Mouse (Mus musculus): Measurements from ENCODE around the gene Wipf3. TPM values are rescaled to one million over a fixed set of nuclear protein-coding genes. Genes with fewer than 3 reads are reported as not detected.

The Wipf3 gene
- total RNA-seq (2021) = 100 to 1,000 TPM; 331 to 395 TPM
- long read RNA-seq, partial matches to known transcripts = 44 of 97 reads
- long read RNA-seq, other reads (novel, unspliced or antisense) = 53 of 97 reads

DNA sequence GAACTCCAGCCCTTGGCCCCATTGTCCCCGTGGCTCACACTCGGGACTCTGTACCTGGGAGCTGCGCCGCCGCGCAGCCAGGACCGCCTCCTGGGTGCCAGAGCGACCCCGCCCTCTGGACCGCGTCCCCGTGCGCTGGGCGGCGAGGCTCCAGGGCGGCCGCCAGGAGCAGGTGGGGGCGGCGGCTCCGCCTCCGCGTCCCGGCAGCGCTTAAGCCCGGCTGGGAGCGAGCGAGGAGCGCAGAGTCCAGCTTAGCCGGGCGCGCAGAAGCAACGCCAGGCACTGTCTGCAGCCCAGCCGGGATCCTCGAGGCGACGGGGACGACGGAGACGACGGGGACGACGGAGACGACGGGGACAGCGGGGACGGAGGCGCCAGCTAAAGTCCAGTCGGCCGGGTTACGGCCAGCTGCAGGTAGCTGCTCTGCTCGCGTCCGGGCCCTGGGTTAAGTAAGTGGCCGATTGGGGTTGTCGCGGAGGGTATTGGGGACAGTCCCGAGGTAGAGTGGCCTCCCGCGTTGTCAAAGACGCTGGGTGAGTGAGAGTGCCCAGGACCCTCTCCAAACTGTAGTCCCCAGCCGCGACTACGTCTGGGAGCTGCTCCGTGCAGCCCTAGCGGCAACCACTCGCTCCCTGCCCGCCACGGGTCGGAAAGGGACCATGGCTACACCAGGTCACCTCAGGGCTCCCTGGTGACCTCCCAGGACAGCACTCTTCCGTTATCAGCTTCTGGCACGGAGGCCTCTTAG lies at the start of gene Wipf3:
Wipf3 (plus strand) TSS at position 157 of the 748 bp plus-strand sequence.
- peak; percentile 35 to 71 for DNase-seq (ENCODE audit: low spot score in 2 of 2)

DNA sequence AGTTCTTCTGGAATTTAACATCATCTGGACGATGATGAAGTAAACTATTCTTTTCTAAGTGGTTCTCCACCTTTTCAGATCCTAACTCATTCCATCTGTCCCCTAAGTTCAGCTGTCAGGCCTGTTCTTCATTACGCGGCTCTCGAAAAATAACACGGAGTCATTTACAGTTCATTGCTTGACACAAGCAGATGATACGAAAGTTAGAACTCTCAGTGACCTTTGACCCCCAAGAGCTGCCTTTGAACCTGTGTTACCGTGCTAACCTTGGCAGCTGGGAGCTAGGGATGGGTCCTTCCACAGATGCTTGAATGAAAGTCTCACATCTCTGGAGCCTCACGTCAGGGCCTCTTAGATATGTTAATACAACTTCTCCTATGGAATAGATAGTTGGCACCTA lies 46.8 kb upstream of the Wipf3 start:
- DNase-seq (ENCODE audit: low spot score in 2 of 2) = no peak

DNA sequence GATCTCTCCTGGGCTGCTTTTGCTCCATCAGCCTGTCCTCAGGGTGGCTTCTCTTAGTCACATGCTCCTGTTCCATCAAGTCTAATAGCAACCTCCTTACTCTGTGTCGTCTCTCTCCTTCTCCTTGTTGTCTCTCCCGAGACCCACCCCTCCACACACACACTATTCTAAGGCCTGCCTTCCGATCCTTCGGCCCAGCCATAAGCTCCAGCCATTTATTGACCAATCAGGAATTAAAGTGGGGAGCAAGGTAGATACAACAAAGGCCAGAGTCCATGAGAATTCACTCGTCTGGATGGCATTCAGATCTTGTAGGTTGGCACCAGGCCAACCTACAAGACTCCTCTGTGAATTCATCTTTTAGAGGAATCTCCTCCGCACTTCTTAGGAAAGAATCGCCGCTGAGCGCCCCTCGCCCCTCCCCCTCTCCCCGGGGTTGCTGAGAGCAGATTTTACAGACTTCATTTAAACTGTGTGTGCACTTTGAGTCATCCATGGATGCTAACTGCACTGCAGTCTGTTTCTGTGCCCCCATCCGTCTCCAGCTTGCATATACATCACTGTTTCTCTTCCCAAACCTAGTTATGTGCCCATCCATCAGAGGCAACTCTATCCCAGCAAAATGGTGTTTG lies 45.4 kb upstream of the Wipf3 start:
- no peak for DNase-seq (ENCODE audit: low spot score in 2 of 2)

DNA sequence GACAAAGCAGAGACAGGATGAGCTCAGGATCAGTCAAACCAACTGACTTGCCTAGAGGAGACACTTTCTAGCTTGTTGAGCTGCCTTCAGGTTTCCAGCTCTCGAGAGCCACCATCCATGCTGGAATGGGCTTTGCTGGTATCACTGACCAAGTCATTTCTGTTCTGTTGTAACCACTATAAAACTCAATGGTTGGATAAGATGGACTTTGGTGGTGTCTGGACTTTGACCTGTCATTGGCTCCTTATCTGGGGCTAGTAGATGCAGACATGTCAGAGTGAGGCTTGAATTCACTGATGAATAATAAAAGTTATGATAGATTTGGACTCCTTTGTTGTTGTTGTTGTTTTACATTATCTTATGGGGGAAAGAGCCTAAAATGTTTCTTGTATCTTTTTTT lies 44.6 kb upstream of the Wipf3 start:
- DNase-seq (ENCODE audit: low spot score in 2 of 2) = no peak

DNA sequence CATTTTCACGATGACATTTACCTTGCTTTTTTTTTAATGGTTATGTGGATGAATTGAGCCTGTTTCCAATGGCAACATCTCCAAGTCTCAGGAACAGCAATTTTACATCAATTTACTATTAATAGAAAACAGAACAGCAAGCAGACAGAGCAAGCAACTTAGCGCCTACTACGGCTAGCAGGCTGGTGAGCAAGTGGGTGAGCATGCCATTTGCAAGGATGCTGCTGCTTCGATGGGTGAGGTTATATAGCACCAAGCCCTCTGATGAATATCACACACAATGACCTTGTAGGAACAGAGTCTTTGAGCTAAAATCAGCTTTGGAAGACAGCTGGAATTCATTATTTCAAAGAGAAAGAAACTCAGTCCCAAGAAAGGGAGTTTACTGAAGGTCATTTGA lies 43.0 kb upstream of the Wipf3 start:
- DNase-seq (ENCODE audit: low spot score in 2 of 2) = peak in 1 of 2 experiments; percentile 40

DNA sequence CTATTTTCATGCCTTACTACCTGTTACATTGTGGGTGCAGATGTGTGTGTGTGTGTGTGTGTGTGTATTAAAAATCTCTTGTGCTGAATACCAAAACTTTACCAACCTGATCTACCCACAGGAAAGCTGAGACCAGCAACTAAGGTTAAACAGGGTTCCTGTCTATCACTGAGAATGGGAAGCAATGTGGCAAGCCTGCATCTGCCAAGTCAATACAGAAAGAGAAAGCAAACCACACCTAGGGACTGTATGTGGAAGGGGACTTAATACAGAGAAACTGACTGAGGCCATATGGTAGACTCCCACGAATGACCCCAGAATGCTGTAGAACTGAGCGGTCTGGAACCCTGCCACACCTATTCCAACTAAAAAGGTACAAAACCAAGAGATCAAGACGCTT lies 42.4 kb upstream of the Wipf3 start:
- DNase-seq (ENCODE audit: low spot score in 2 of 2) = no peak

DNA sequence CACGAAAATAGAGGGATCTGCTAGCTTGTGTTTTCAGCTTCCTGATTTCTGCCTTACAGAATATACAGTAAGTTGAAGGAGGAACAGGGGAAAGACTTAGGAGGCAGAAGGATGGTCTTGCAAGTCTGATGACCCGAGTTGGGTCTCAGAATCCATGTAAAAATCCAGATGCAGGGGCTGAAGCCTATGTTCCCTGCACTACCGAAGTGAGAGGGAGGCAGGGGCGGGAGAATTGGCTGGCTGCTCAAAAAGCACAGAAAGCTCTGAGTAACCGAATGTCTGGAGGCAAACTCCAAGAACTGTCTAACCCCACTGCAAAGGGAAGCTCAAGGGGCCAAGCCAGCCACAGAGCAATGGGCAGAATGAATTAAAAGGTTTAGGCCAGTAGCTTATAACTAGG lies 41.7 kb upstream of the Wipf3 start:
- peak in 1 of 2 experiments; percentile 53 for DNase-seq (ENCODE audit: low spot score in 2 of 2)

DNA sequence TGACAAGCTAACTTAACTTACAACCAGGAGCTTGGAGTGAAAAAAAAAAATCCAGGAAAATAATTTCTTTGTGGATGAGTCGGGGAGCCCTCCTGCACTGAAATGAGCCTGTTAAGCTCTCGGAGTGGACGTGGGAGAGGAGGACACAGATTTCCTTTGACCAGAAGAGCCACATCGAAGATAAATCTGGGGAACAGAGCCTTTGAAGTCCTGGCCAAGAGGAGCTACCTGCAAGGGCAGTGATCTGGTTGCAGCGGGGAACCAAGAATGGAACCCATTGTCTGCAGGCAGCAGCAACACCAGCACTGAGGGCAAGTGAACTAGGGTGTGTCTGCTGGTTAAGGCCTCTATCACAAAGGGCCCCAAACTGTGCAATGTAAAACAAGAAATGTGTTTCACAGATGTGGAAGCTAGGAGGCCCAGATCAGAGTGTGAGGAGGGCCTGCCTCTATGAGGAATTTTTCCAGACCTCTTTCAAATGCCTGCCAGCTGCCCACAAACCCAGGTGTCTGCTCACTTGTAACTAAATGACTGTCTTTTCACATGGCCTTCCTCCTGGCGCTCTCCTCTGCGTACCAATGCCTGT lies 40.6 kb upstream of the Wipf3 start:
- no peak for DNase-seq (ENCODE audit: low spot score in 2 of 2)

DNA sequence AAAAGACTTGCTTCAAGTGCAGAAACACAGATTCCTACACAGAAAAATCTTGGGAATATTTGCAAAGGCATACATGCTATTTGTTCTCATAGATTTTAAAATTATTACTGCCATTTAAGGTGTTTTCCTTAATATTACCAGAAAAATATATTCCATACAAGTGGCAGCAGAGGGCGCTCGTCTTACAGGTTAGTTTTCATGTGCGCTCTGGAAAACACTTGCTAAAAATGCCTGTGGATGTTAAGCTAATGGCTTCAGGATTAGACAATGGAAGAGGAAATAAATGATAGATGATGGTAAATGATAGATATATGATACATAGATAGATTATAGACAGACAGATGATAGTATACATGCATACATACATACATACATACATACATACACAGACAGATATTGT lies 37.6 kb upstream of the Wipf3 start:
- DNase-seq (ENCODE audit: low spot score in 2 of 2) = peak in 1 of 2 experiments; percentile 55

DNA sequence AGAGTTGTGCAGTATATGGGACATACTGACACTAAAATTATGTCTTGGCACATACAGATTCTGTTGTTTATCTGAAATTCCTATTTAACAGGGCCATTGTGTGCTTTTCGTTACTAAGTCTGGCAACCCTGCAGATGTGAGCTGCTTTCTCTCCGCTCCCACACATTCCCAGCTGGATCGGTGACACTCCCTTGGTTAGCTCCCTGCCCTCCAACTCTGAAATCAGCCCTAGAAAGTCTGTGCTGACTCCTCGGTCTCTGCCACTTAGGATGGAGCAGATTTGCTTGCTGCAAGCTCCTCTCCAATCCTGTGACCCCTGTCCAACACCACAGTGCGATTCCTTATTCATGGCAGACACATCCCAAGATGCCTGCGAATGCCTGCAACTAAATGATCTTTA lies 35.5 kb upstream of the Wipf3 start:
- DNase-seq (ENCODE audit: low spot score in 2 of 2) = no peak

DNA sequence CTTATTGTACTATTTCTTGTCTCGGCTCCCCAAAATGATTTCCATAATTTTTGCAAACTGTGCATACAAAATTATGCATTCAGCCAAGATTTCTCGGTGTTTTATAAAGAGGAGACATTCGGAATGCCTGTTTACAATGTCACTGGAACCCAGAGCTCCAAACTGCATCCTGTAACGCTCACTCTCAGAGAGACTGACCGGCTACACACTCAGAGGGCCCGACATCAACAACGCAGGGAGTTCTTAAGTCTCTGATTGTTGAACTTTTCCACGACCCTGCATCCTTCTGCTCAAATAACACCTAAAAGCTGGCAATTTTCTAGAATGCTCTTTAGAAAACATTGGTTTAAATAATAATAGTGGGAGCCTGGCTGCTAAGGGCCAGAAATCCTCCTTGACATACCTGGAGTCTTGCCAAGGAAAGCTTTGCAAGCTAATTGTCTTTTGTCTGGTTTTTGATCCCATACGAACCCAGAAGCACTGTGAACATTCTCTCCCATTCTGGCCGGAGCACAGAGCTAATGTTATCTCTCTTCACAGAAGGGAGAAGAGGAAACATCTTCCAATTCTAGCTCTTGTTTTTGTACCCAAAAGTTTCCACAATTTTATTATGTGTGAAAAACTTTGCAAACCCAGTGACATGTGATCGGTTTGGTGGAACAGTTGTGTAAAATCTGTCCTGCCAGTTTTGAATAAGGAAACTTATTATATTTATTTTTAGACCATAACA lies 30.0 kb upstream of the Wipf3 start:
- DNase-seq (ENCODE audit: low spot score in 2 of 2) = peak in 1 of 2 experiments; percentile 53

DNA sequence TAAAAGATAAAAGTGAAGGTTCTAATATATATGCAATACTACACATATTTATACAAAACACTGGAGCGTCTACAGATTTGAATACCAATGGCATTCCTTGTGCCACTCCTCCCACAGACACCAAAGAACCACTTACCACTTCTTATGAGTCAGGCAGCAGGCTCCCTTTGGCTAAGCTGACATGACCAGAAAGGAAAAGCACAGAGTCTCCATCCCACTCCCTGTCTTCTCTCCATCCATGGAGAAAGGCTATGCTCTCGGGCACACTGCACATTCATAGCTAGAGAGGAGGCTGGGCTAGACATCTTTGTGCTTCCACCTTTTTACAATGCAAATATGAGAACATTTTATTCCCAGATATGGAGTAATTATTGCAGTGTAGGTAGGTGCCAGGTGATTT lies 27.9 kb upstream of the Wipf3 start:
- no peak for DNase-seq (ENCODE audit: low spot score in 2 of 2)

DNA sequence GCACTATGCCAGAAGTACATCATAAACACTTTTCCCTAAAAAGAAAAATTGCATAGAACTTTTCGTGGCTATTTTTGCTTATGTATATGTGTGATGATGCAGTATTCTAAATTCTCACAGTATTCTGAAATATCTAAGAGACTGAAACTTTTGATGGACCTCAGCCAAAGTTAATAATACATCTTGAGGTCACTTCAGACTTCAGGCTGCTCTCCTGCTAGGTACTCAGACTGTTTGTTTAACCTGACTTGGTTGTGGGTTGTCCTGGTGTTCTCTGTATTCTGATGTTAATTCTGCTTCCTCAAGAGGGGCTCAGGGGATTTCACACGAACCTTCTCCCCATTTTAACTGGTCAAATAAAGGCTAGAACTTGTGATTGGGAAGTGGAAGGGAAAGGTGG lies 24.5 kb upstream of the Wipf3 start:
- DNase-seq (ENCODE audit: low spot score in 2 of 2) = no peak

DNA sequence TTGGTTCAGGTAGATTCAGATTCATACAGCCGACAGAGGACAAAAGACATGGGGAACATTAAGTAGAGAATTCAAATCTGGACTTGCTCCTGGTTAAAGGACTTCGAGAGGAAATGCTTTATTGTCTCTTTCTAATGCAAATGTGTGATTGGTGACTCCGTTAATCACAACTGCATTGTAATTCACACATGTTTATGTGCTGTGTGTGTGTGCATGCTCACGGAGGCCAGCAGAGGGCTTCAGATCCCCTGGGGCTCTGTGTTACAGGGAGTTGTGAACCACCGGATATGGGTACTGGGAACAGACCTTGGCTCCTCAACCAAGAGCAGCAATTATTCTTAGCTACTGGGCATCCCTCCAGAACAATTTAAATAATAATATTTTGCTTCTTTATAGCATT lies 23.3 kb upstream of the Wipf3 start:
- DNase-seq (ENCODE audit: low spot score in 2 of 2) = no peak

DNA sequence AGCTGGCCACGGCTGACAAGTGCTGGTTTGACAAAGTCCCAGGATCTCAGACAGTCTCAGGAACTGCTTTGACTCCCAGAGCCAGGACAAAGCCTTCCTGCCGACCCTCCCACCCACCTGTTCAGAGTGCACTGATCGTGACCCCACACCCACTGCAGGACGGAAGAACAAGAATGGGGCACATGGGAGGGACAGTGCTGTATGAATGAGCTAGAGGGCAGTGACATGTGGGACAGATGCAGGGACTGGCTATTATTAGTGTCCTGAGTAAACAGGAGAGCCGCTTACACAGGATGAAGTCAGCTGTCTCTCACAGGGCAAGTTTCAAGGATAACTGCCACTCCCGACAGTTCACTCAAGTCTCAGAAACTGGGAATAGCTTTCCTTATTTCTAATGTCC lies 20.1 kb upstream of the Wipf3 start:
- no peak for DNase-seq (ENCODE audit: low spot score in 2 of 2)

DNA sequence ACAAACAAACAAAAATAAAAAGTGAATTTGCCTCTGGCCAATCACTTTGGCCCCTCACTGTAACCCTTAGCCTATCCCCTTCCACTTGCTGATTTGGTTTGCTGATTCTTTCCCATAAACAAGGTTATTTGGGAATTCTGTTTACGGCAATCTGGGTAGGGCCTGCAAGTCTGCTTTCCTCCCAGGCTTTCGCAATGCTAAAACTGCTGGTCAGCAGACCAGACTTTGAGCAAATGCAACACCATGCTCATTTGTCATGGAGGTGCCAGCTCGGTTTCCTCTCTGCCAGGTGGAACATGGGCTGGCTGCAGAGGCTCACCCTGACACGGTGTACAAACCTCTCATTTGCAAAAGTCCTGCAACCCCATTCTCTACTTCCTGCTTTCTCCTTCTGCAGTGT lies 19.0 kb upstream of the Wipf3 start:
- DNase-seq (ENCODE audit: low spot score in 2 of 2) = no peak

DNA sequence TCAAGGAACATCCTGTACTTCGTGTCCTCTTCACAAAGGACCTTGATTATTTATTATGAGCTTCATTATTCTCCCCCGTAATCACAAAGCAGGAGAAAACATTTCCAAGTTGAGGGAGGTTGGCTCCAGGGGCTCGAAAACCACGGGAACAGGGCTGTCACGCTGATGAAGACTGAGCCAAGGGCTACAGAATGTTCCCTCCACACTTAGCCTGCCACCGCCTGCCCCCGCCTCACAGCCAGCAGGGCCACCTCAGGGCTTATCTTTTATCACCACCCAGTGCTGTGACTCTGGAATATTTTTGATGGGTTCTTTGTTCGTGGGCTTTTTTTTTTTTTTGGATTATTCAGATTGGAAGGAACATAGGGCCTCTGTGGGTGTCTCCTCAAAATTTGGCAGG lies 17.8 kb upstream of the Wipf3 start:
- DNase-seq (ENCODE audit: low spot score in 2 of 2) = no peak

DNA sequence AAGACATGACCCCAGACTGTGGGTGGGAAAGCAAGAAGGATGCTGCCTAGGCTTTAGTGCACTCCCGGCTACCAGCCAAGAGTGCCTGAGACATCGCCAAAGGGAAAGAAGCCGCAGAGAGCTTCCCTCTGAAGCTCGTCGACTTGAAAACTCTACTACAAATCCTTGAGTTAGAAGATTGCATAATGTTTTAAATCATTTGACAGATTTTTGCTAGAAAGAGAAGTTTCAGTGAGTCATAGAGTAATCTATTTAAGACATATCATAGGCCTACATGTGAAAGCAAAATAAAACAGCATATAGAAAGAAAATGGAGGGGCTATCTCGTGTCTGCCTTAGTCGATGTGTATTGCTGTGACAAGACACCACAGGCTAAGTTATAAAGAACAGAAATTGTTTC lies 16.5 kb upstream of the Wipf3 start:
- no peak for DNase-seq (ENCODE audit: low spot score in 2 of 2)

DNA sequence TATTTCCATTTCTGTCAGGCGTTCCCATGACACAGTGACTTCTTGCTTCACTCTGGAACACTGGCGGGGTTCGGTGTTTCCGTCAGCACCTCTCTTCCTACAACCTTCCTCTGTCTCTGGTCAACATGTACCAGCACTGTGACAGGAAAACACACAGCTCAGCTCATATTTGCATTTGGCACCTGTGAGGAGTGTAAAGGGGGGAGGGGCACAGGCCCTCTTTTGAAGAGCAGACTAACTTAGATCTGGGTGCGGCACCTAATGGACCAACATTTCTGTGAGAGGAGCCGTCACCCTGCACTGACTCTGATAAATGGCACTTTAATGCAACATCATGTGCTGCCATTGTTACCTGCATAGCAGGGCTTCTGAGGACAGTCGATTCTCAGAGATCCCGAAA lies 4.2 kb upstream of the Wipf3 start:
- no peak for DNase-seq (ENCODE audit: low spot score in 2 of 2)

DNA sequence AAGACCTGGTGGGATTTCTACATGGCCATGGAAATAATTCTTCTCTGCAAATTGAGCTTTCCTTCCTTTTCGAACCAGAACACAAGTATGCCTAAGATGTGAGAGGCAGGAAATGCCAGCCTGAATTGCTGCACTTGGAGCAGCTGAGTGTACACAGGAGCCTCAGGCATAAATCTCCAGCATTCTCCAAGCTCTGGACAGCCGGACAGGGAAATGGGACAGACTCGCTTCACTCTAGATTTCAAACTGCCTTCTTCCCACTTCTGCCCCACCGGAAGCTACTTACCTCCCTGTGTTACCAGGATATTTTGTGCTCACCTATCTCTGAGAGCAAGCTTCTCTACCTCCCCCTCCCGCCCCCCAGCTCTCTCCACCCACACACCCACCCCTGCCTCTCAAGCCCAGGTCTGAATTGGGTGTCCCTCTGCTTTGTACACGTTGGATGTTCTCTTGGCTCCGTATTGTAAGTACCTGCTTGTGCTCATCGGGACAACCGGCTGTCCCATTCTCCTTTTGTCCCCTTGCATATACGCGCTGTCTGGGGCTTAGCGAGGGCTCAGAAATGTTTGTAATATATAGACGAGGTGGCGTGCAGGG lies 455 bp upstream of the Wipf3 start:
- no peak for DNase-seq (ENCODE audit: low spot score in 2 of 2)

DNA sequence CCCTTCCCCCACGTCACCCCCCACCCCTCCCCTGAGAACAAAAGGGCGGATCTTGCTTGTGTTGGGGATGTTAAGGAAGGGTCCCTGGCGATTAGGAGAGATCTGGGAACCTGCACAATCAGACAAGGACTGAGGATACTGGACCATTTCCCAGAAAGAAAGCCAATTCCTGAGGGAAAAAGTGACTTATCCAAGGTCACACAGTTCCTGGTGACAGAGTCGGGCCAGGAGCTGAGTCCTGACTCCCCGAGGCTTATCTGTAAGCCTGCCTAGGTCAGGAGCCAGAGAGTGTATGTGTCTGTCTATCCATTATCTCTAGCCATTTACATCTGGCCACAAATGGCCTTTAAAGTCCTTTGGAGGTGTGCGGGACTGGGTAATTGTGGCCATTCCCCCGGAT lies 818 bp downstream of the Wipf3 start:
- DNase-seq (ENCODE audit: low spot score in 2 of 2) = no peak
